Mouse (Mus musculus) inflammation-experienced regulatory T-cells, adult 16 weeks (primary cell): ENCODE data around the gene Osbpl3. TPM values are rescaled to one million over a fixed set of nuclear protein-coding genes. Genes with fewer than 3 reads are reported as not detected.

Experiments
- polyA plus RNA-seq: library from polyadenylated mRNA; unstranded; fragments of 100-300 nt; shearing (Covaris generic); gene quantifications from one replicate; pipeline ENCODE4 v1.2.1, GENCODE M21; 2017

The Osbpl3 gene
- 64.5 TPM for polyA plus RNA-seq

GRCm38 (mm10) chr6:50455829-50456469 is at the start of gene Osbpl3:
Gene Osbpl3 (minus strand): TSS chr6:50456201.

GRCm38 (mm10) chr6:50263670-50264069 is 192.3 kb downstream of the Osbpl3 start, which contains the start of gene Gsdme:
Gene Gsdme (minus strand): TSS chr6:50263862.

Other genes starting within 250 kb of the Osbpl3 start
- gene Gsdme, start 192.3 kb downstream of the Osbpl3 start, polyA plus RNA-seq, result 3.1 TPM
- 24.2 TPM for gene Cycs, start 110.3 kb upstream of the Osbpl3 start, polyA plus RNA-seq
- 0.40 TPM for gene 4921507P07Rik, start 140.4 kb upstream of the Osbpl3 start, polyA plus RNA-seq
- not detected for gene Npvf, start 198.2 kb upstream of the Osbpl3 start, polyA plus RNA-seq